Mouse (Mus musculus): ENCODE results near the gene Eid1.

The Eid1 gene

DNA sequence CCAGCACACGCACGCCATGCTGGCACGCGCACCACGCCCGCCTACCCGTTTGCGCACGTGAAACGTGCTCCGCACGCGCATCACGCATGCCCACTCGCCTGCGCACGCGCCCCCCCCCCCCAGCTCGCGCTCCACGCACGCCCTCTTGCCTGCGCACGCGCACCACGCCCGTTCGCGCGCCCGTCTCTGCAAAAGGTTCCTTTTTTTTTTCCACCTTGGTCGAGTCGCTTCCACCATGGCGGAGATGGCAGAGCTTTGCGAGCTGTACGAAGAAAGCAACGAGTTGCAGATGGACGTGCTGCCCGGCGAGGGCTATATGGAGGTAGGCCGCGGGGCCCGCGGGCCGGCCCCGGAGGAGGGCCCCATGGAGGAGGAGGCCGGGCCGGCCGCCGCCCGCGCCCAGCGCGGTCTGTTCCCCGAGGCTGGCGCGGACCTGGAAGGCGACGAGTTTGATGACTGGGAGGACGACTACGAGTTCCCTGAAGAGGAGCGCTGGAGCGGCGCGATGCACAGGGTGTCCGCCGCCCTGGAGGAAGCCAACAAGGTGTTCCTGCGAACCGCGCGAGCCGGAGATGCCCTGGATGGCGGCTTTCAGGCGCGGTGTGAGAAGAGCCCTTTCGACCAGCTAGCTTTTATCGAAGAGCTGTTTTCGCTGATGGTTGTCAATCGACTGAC is at the start of gene Eid1:
Eid1 (plus strand) TSS at position 139 of the 675 bp plus-strand sequence.
- DNase-seq (ENCODE audit: extremely low read depth, insufficient read length, low spot score) = peak; percentile 92

DNA sequence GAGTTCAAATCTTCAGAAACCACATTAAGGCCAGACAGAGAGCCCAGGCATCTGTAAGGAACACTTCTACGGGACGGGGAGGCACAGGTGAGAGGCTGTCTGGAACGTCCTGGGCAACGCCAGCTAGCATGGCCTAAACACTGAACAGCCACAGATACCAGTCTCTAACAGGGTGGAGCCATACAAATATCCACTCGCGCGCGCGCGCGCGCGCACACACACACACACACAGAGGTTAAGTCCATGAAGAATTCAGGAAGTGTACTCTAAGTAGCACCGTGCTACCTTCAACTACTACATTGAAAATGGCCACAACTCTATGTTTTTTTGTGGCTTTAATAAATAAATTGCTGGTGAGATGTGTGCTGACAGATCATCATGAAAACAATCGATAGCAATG is 49.7 kb upstream of the Eid1 start:
- peak; percentile 21 for DNase-seq (ENCODE audit: extremely low read depth, insufficient read length, low spot score)

DNA sequence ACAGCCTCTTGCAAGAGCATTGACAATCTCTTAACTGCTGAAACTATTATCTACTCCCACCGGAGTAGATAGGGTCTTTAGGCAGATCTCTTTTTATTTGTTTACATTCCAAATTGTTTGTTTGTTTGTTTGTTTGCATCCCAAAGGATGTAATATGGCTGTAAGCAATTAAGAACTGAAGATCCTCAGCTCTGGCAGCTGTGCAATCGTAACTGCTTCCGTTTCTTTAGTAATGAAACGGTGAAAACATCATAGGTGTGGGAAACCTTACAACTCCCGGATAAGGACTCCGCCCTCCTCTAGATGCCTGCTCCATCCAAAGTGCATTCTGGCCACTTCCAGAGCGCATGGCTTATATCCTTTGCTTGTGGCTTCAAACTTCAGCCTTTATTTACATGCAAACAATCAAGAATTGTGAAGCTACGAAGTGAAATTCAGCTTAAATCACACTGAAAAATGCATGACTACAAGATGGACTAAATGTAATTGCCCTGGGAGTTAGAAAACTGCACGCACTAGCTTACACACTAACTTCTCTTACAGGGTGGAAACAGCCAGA is 48.7 kb upstream of the Eid1 start:
- DNase-seq (ENCODE audit: extremely low read depth, insufficient read length, low spot score) = no peak

DNA sequence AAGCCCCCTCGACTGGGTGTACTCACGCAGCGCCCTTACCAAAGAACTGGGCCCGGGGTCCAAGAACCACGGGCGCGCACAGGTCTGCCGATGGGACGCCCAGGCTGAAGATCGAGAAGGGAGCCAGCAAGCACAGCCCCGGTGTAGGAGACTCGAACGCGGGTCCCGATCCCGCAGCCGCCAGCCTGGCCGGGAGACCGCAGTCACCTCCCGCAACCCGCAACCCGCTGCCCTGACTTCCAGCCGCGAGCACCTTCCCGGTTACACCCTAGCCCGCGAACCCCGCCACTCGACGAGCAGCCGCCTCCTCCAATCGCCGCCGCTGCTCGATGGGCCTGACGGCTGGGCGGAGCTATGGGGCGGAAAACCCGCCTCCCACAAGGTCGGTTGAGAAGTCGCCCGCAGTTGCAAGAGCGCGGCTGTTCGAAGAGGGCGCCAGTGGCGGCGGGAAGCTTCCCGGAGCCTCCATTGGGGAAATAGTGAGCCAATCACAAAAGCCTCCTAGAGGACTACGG is 48.0 kb upstream of the Eid1 start, which contains the start of gene Cep152:
Cep152 (minus strand) TSS at position 277 of the 515 bp plus-strand sequence.
- DNase-seq (ENCODE audit: extremely low read depth, insufficient read length, low spot score) = peak; percentile 99

DNA sequence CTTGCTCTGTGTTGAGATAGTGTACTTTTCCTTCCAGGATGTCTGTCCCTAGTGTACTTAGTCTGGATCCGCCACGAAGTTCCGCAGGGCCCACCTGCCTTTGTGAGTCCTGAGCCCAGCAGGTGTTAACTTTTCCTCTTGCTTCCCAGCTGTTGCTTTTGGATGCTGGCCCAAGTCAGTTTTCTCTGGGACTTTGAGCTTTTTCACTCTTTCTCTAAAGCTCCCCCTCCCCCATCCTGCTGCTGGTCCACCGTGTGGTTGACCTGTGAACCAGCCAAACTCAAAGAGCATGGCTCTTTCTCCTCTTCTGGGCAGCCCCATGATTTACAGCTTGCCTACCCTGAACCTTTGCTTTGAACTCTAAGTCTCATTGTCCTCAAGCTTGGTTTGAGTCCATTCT is 46.4 kb upstream of the Eid1 start:
- no peak for DNase-seq (ENCODE audit: extremely low read depth, insufficient read length, low spot score)

DNA sequence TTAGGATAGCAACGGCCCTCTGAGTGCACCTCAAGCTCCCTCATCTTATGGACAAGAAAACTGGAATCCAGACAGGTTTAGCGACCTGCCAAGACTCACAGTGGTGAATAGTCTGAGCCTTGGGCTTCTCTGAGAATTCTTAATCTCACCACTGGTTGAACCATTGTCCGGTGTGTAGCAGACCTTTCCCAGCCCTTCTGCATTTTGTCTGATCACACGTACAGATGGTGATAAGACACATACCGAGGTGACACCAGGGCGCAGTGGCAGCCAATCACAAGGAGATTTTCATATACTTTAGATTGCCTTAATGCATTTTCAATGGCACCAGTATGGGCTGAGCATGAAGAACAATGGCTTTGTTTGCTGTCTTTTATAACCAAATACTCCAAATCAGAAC is 44.4 kb upstream of the Eid1 start:
- DNase-seq (ENCODE audit: extremely low read depth, insufficient read length, low spot score) = no peak

DNA sequence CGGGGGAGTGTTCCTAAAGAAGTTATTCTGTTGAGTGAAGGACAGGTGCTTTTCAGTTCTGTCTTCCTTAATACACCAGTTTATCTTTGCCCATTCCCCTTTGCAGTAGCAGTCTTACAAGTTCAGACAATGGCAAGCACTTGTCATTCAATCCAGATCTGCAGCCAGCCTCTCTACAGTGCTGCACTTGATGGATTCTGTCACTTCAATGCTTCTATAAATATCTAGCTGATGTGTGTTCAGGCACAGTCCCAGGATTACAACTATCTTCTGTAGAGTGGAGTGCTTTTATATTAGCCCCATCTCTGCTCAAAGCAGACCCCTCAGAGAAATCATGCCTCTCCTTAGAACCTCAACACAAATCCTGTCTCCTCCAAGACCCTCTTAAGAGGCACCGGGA is 42.9 kb upstream of the Eid1 start:
- no peak for DNase-seq (ENCODE audit: extremely low read depth, insufficient read length, low spot score)

DNA sequence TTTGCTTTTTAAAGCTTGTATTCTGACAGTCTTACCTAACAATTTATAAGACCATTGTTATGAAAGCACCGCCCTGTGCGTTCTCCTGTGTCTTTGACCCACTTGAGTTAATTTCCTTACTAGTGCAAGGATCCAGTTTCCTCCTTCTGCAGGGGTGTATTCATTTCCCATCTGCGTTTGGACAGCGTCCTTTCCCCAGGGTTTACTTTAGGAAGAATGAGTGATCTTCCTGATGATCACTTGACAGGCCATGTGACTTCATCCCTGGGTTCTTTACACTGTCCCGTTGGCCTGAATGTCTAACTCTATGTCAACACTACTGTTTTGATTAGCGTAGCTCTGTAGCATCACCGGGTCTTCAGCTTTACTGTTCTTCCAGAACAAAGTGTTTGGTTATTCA is 35.6 kb upstream of the Eid1 start:
- DNase-seq (ENCODE audit: extremely low read depth, insufficient read length, low spot score) = no peak

DNA sequence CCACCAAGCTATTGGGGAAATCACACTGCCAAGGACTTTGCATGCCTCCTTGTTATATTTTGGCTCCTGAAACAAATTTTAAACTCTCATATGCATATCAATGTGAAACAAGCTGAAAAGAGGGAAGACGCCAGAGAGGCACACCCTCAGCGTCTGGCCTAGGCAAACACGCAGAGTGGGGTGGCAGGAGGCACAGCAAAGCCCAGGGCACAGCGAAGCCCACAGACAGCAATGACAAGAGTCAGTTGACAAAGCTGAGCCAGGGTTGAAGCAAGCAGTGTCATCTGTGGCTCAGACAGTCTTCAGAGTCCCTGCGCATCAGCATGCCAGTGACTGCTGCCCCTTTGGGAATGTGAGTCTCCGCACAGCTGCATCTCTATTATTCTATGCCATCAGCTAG is 28.0 kb upstream of the Eid1 start:
- DNase-seq (ENCODE audit: extremely low read depth, insufficient read length, low spot score) = no peak

DNA sequence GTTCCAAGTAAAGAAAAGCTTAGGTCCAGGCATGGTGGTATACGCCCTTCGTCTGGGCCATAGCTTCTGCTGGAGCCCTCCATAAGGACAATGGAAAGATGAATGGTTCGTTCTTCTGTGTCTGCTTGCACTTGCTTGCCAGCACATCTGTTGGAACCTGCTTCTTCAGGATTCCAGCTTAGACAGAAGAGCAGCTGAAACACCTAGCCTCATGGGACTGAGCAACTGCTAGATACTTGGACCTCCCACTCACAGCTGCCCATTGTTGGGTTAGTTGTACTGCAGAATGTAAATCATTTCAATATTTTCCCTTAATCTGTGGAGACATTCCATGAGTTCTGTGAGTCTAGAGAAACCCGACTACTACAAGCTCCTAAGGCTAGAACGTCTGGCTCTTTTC is 22.9 kb upstream of the Eid1 start:
- DNase-seq (ENCODE audit: extremely low read depth, insufficient read length, low spot score) = no peak

DNA sequence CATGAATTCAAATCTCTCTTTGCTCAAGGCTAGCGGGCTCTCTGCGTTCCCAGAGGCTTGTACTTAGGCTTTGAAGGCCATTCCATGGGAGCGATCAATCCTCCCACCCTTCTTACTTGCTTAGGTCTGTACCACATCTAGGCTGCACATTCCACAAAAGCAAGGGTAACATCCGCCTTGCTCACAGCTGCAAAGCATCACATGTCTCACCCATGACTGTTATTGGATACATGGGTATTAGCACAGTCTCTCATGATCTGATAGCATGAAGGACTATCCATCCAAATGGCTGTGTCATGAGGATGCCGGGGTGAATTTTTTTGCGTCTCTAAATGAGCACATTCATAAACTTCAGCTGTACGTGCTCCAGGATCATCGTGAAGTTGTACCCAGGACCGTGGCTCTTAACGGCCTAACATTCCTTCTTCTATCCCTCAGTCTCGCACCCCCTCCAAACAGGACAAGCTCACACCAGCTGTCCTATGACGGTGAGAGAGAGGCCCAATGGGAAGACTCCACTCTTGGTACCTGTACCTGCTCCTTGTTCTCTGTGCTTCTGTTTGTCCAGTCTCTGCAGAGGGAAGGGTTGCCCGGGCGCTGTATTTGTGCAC is 22.0 kb upstream of the Eid1 start:
- DNase-seq (ENCODE audit: extremely low read depth, insufficient read length, low spot score) = no peak

DNA sequence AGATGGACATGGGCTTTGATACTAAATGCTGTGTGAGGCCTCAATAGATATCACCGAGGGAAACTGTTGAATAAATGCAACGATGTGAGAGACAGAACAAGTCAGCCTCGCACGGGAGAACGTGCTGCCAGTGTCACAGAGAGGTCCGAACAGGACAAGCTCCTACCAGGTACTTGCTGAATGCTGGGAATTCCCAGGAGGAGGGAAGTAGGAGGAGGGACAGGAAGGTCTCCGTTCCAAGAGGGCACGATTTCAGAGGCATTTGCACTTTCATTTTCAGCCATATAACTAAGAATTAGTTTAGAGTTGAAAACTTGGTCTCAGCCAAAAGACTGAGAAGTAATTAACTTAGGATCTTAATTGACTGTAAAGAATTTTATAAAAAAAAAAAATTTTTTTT is 21.3 kb upstream of the Eid1 start:
- no peak for DNase-seq (ENCODE audit: extremely low read depth, insufficient read length, low spot score)

DNA sequence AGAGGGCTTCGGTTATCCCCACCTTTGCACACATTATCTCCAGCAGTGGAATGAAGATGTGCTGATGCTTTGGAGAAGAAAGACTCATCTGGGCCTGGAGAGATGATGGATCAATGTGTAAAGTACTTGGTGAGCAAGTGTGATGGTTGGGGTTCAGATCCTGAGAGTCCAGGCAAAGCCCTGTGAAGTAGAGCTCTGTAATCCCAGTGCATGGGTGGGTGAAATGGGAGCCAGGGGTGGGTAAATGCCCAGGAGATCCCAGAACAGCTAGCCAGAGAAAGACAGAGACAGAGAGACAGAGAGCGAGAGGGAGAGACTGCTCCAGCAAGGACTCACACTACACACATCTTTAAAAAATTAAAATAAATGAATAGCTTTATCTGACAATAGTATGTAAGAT is 19.6 kb upstream of the Eid1 start:
- no peak for DNase-seq (ENCODE audit: extremely low read depth, insufficient read length, low spot score)

DNA sequence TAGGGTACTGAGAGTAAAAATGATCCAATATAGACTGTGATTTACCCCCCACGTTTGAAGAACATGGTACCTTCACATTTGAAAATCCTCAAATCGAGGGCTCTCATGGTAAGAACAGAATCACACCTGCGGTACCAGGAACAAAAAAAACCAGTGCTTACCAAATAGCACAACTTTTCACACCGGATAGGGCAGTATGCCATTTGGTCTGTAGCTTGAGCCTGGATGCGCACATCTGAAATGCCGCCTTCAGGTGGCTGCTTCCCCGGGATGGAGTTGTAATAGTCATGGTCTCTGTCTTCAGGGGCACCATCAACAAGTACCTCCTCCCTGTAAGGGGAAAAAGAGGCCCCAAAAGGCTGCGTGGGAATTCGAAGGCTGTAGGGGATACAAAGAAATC is 17.5 kb upstream of the Eid1 start:
- DNase-seq (ENCODE audit: extremely low read depth, insufficient read length, low spot score) = no peak

DNA sequence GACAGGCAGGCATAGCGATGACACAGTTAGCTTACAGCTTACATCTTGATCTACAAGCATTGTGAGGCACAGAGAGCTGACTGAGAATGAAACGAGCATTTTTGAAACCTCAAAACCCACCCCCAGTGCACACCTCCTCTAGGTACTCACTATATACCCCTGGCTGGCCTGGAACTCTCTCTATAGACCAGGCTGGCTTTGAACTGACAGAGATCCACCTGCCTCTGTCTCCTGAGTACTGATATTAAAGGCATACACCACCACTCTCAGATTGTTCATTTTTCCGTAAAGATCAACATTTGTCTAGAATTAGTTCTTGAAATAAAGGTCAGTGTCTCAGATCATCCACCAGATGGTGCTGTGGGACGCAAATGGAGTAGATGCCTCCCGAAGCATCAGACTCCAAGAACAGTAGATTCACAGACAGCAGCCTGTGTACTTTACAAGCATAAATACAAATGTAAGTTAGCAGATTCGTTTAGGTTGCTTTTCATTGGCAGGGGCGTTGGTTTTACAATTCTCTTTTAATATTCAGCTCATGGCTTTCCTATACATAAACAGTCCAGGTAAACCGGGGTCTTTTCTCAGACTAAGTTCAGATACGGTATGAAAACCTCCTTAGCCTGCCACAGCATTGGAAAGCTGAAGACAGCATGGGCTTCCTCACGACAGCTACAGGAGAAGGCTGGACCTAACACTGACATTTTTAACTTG is 12.9 kb upstream of the Eid1 start:
- no peak for DNase-seq (ENCODE audit: extremely low read depth, insufficient read length, low spot score)

DNA sequence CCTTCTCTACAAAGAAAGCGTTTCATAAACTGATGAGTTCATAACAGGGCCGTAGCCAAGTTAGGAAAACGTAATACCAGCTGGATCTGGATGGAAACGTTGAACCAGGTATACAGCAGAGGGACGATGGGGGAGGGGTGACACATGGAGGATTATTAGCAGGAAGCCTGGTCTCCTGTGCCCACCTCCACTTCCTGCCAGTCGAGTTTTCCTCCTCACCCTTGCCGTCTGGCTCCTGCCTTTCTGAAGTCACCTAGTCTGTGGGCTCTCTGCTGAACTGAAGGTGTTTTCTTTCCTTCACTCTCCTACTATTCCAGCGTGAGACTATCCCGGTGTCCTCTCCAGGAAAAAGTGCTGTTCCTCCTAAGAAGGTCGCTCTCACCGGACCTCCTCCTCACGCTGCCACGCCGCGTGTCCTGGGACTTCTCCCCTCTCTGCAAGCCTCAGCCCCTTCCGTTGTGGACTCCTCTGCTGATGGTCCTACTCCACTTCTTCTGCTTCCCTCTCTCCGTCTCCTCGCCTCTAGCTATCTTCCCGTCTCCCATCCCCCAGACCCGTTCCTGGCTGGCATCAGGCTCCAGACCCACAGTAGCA is 12.3 kb upstream of the Eid1 start:
- DNase-seq (ENCODE audit: extremely low read depth, insufficient read length, low spot score) = no peak

DNA sequence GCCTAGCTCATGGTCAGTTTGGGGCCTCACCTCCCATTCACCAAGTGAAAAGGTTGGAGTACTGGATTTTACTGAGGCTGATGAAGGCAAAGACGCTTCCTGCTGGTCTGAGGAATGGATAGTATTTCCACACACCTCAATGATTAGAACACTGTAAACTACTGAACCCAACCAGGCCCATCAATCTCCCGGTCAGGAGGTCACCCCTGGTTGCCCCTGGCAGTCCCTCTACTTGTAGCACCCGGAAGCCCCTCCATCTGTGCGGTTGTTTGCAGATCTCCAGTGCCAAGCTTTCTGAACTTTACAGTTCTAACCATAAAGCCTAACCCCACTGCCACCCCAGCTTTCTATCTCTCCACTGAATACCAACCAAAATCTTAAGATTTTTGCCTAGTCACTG is 11.7 kb upstream of the Eid1 start:
- DNase-seq (ENCODE audit: extremely low read depth, insufficient read length, low spot score) = no peak

DNA sequence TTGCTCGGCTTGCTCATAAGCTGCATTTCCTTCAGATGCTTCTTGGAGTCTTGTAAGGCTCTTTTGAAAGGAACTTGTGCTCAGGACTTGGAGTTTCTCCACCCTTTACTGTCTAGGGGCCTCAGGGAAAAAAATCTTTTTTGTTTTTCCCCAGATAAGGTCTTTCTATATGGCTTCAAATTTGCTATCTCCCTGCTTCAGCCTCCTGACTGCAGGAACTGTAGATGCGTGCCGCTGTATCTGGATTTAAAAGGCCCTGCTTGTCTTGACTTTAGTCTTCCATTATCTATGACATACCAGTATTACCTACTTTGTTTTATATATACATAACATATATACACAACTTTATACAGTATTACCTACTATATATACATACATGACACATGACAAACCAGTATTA is 10.4 kb upstream of the Eid1 start:
- DNase-seq (ENCODE audit: extremely low read depth, insufficient read length, low spot score) = no peak

DNA sequence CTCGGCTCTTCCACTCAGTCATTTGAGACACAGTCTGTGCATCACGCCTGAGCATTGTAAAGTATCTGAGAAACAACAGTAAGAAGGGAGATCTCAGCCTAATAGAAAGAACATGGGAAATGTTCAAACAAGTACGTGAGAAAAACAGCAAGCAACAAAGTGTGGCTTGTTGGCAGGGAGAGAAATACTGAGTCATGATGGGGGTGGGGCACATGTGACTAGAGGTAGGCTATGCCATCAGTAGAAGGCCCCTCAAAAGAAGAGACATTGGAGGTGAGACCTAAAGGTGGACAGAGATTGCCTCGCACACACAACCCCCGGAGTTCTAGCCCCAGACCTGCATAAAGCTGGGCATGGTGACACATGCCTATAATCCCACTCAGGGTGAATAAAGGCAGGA is 7.7 kb upstream of the Eid1 start:
- DNase-seq (ENCODE audit: extremely low read depth, insufficient read length, low spot score) = no peak

DNA sequence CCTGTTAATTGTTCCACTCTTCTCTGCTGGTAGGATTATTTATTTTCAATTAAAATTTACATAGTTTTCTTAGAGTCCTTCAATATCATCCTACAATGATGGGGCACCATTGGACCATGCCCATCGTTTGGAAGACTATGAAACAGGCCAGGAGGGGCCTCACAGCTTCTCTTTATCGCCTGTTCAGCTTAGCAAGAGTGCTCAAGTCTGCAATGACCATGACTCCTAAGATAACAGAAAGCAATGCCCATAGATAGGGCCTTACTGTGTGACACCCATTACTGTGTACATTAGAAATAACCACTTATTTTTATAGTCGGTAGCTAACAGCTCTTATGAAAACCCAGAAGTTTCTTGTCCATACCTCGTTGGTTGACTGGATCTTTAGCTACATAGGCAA is 7.0 kb upstream of the Eid1 start:
- no peak for DNase-seq (ENCODE audit: extremely low read depth, insufficient read length, low spot score)

DNA sequence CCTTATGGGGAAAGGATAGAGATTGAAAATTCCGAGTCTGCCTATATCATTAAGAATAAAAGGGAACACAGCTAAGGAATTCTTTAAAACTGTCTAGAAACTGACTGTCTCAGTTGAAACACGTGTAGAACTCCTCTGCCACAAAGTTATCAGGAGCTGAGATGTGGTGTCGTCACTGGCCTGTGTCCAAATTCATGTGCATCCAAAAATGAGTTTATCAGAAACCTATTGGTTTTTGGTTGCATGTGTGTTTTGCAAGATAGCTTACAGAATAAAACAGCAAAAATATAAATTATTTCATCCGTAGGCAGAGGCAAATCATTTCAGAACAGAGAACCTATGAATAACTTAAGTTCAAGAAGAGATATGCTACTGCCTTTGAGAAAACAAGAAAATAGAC is 6.2 kb upstream of the Eid1 start:
- DNase-seq (ENCODE audit: extremely low read depth, insufficient read length, low spot score) = no peak

Measured in 3134 (cell line).